Mouse (Mus musculus) gastrocnemius, adult 2 months (tissue): ENCODE results near the gene Hoxc6. TPM values are rescaled to one million over a fixed set of nuclear protein-coding genes. Genes with fewer than 3 reads are reported as not detected.

Experiments
- DNase-seq: peaks from one replicate; pipeline ENCODE4 v3.0.0; 2022
- H3K27ac ChIP-seq: fragments of 200-600 bp; 2 replicates; pipeline ENCODE4 v1.8.1; 2022; ENCODE audit warnings: mild to moderate bottlenecking
- H3K4me3 ChIP-seq: fragments of 200-600 bp; 2 replicates; pipeline ENCODE4 v1.8.1; 2022; ENCODE audit warnings: mild to moderate bottlenecking, moderate library complexity
- CTCF ChIP-seq: fragments of 200-600 bp; IDR thresholded peaks from 2 replicates; pipeline ENCODE4 v1.8.1; 2022; ENCODE audit warnings: antibody characterized with exemption, mild to moderate bottlenecking, moderate library complexity
- intact Hi-C: fragments of 180-260 bp; cut with DNase I; formaldehyde crosslinking; loops from one replicate; pipeline ENCODE4 v1.15.1; 2025
- long read RNA-seq, 2 experiments: library from polyadenylated mRNA; stranded (forward); transcript quantifications; one replicate each; pipeline ENCODE4 v2.0.0; 2021
- total RNA-seq, 2 experiments: library from RNA; stranded (reverse); gene quantifications; 2 replicates each; pipeline ENCODE4 v1.2.3; 2021

Gene Hoxc6
- total RNA-seq: 1 to 10 TPM; 8.1 to 8.6 TPM
- long read RNA-seq, experiment 1, partial matches to known transcripts: 0 of 3 reads
- long read RNA-seq, experiment 1, other reads (novel, unspliced or antisense): 3 of 3 reads
- long read RNA-seq, experiment 2: 0 reads

DNA sequence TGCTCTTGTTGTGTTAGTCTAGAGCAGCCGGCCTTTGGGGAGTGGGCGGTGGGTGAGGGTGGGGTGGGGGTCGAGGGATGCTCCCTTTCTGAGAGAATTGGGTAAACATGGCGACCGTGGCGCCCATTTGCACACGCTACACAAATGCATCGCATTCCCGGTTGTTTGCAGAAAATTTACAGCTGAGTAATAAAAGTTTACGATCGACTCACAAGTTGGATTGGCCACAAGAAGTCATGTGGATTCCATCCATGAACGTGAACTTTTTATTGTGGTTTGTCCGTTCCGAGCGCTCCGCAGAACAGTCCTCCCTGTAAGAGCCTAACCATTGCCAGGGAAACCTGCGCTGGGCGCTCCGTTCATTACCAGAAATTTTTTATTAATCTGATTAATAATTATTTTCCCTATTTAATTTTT is at the start of gene Hoxc6:
Hoxc6 (plus strand) TSS at position 319 of the 417 bp plus-strand sequence.
- intact Hi-C loops: no loop called here
- Histone ChIP-seq H3K27ac (peak within 1 kb of the TSS; percentile 98), H3K4me3 (peak within 1 kb of the TSS; percentile 74)
- TF ChIP-seq CTCF: no peak
- no peak for DNase-seq

- H3K4me3 ChIP-seq: peak overlapping the region; percentile 61
- TF ChIP-seq CTCF: no peak
- no peak for DNase-seq
- intact Hi-C loops: no loop called here
- H3K27ac ChIP-seq: peak overlapping the region; percentile 75; the same call in 1 of the 2 replicates
Measured at GRCm38 (mm10) chr15:102948842-102949241, 49.2 kb upstream of the Hoxc6 start.

DNA sequence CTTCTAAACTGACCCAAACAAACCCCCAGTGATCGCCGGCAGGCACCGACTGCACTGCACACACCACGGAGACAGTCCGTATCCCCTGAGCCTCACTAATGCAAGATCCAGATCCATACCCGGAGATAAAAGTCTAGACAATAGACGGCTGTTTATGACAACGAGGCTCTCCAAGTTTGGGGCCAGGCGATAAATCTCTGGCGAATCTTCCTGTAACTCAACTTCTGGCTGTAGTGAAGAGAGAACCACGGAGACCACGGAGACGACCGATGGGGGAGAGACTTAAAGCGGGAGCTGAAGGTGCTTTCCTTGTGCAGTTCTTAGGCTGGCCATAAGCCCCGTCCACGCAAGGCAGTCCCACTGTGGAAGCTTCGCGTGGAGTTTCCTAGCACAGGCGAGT is 48.4 kb upstream of the Hoxc6 start:
- no peak for TF ChIP-seq CTCF
- DNase-seq: peak; percentile 27
- peak overlapping the region; percentile 66 for H3K4me3 ChIP-seq
- H3K27ac ChIP-seq: peak overlapping the region; percentile 72
- intact Hi-C loops: no loop called here

GRCm38 (mm10) chr15:102950877-102951276 is 47.2 kb upstream of the Hoxc6 start:
- intact Hi-C loops: no loop called here
- DNase-seq: no peak
- H3K27ac ChIP-seq: peak overlapping the region; percentile 72
- peak overlapping the region; percentile 66 for H3K4me3 ChIP-seq
- no peak for TF ChIP-seq CTCF

- Histone ChIP-seq H3K4me3 (peak overlapping the region; percentile 87), H3K27ac (peak overlapping the region; percentile 96)
- intact Hi-C loops: no loop called here
- peak; percentile 66 for DNase-seq
- TF ChIP-seq CTCF: no peak
Measured at GRCm38 (mm10) chr15:102953561-102953960, 44.5 kb upstream of the Hoxc6 start.

- DNase-seq: peak; percentile 66
- intact Hi-C loops: no loop called here
- peak within 1 kb of the TSS; percentile 96 for H3K27ac ChIP-seq
- H3K4me3 ChIP-seq: peak within 1 kb of the TSS; percentile 87
- no peak; the same call in 1 of the 2 replicates for TF ChIP-seq CTCF
Measured at GRCm38 (mm10) chr15:102954192-102955006, 43.7 kb upstream of the Hoxc6 start, which contains the start of gene Hoxc11. TSS of gene Hoxc11 (plus strand) at chr15:102954427.

DNA sequence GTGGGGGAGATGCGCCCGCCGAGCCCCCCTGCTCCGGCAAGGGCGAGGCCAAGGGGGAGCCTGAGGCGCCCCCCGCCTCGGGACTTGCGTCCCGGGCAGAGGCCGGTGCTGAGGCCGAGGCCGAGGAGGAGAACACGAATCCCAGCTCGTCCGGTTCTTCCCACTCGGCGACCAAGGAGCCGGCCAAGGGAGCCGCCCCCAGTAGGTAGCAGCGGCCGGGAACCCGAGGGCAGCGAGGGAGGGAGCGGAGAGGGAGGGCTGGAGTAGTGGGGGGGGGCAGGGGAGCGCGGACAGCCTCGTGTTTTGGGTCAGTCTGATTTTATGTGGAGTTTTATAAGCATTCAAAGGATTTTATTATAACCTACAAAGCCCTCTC is 43.1 kb upstream of the Hoxc6 start:
- Histone ChIP-seq H3K27ac (peak overlapping the region; percentile 96), H3K4me3 (peak overlapping the region; percentile 87)
- DNase-seq: peak; percentile 81
- TF ChIP-seq CTCF: no peak
- intact Hi-C loops: no loop called here

GRCm38 (mm10) chr15:102955833-102956640 is 42.0 kb upstream of the Hoxc6 start:
- Histone ChIP-seq H3K27ac (peak overlapping the region; percentile 96), H3K4me3 (peak overlapping the region; percentile 87)
- intact Hi-C loops: no loop called here
- TF ChIP-seq CTCF: no peak
- DNase-seq: peak; percentile 74

DNA sequence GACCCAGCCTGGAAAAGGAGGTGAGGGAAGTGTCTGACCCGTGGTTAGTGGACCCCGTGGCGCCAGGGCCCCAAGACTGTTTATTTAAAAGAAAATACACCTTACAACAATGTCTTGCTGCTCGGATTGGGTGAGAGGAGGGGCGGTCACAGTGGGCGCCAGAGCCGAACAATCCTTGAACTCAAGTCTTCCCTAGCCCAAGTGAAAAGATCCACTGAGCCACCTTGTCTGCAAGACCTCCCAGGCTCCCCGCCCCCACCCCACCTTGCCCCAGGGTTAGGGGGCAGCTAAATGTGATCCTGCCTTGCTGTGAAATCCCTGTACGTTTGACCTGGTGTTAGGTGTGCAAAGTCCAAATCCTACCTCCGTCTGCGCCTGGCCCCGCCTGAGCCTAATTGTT is 41.2 kb upstream of the Hoxc6 start:
- peak overlapping the region; percentile 96 for H3K27ac ChIP-seq
- H3K4me3 ChIP-seq: peak overlapping the region; percentile 87
- peak; percentile 34 for DNase-seq
- TF ChIP-seq CTCF: no peak
- intact Hi-C loops: no loop called here

- Histone ChIP-seq H3K27ac (peak overlapping the region; percentile 99), H3K4me3 (peak overlapping the region; percentile 93)
Measured at GRCm38 (mm10) chr15:102959663-102960191, 38.3 kb upstream of the Hoxc6 start.

GRCm38 (mm10) chr15:102961728-102962127 is 36.3 kb upstream of the Hoxc6 start:
- H3K4me3 ChIP-seq: peak overlapping the region; percentile 93
- DNase-seq: peak; percentile 67
- TF ChIP-seq CTCF: no peak
- intact Hi-C loops: no loop called here
- peak overlapping the region; percentile 99 for H3K27ac ChIP-seq

More at GRCm38 (mm10) chr15:102959663-102960191, 38.3 kb upstream of the Hoxc6 start:
- TF ChIP-seq CTCF: no peak
- peak; percentile 38 for DNase-seq
- intact Hi-C loops: no loop called here

GRCm38 (mm10) chr15:102962492-102962891 is 35.6 kb upstream of the Hoxc6 start:
- TF ChIP-seq CTCF: no peak
- Histone ChIP-seq H3K4me3 (peak overlapping the region; percentile 93), H3K27ac (peak overlapping the region; percentile 99)
- intact Hi-C loops: no loop called here
- DNase-seq: peak; percentile 50
